Mouse (Mus musculus): ENCODE measurements around the gene Olfr1339. TPM values are rescaled to one million over a fixed set of nuclear protein-coding genes. Genes with fewer than 3 reads are reported as not detected.

The Olfr1339 gene
- total and polyA plus RNA-seq, 3 experiments = not detected

GRCm38 (mm10) chr4:118721742-118722483 is 10.1 kb upstream of the Olfr1339 start:
- H3K27ac ChIP-seq (ENCODE audit: control insufficient read depth, low read depth, low read length) = no peak overlapping the region
- TF ChIP-seq POLR2AphosphoS2 (IDR thresholded peaks at IDR 0.05; ENCODE audit: low read length) (no peak), HCFC1 (IDR thresholded peaks at IDR 0.05; ENCODE audit: low read depth, low read length) (no peak), MAFK (IDR thresholded peaks at IDR 0.05; ENCODE audit: borderline replicate concordance, low read depth, low read length) (peak; percentile 71)
- H3K9me3 ChIP-seq (replicated peaks; ENCODE audit: insufficient read depth, low read length) = no peaks in the 10 kb centered on the region
- H3K9ac ChIP-seq (ENCODE audit: control insufficient read depth, low read depth, low read length, poor library complexity, severe bottlenecking) = no peak overlapping the region
- peak; percentile 52 for DNase-seq (ENCODE audit: low read depth, low spot score)
- H3K79me2 ChIP-seq (ENCODE audit: control insufficient read depth, insufficient read depth, low read length, poor library complexity) = no peaks in the 10 kb centered on the region
- H3K27me3 ChIP-seq (ENCODE audit: control insufficient read depth in 1 of 2, insufficient read depth in 2 of 2, low read length in 2 of 2) = no peaks in the 10 kb centered on the region
- no peaks in the 10 kb centered on the region for H3K4me1 ChIP-seq (ENCODE audit: control insufficient read depth in 1 of 2, insufficient read depth in 2 of 2, low read length in 2 of 2)
- no peak overlapping the region for H3K4me3 ChIP-seq (ENCODE audit: control insufficient read depth in 1 of 2, insufficient read depth in 1 of 2, low read depth in 2 of 2, low read length in 2 of 2)
- no peaks in the 10 kb centered on the region for H3K36me3 ChIP-seq (ENCODE audit: control insufficient read depth in 1 of 2, insufficient read depth in 2 of 2, low read length in 2 of 2)

- no peaks in the 10 kb centered on the region; a peak in 1 of 4 replicates for H3K27me3 ChIP-seq (ENCODE audit: control insufficient read depth in 1 of 2, insufficient read depth in 2 of 2, low read length in 2 of 2)
- no peaks in the 10 kb centered on the region for H3K4me1 ChIP-seq (ENCODE audit: control insufficient read depth in 1 of 2, insufficient read depth in 2 of 2, low read length in 2 of 2)
- H3K27ac ChIP-seq (ENCODE audit: control insufficient read depth, low read depth, low read length) = no peak overlapping the region
- no peak for DNase-seq (ENCODE audit: low read depth, low spot score)
- H3K9me3 ChIP-seq (replicated peaks; ENCODE audit: insufficient read depth, low read length) = no peaks in the 10 kb centered on the region
- no peak overlapping the region for H3K9ac ChIP-seq (ENCODE audit: control insufficient read depth, low read depth, low read length, poor library complexity, severe bottlenecking)
- H3K4me3 ChIP-seq (ENCODE audit: control insufficient read depth in 1 of 2, insufficient read depth in 1 of 2, low read depth in 2 of 2, low read length in 2 of 2) = no peak overlapping the region
- no peaks in the 10 kb centered on the region for H3K79me2 ChIP-seq (ENCODE audit: control insufficient read depth, insufficient read depth, low read length, poor library complexity)
- H3K36me3 ChIP-seq (ENCODE audit: control insufficient read depth in 1 of 2, insufficient read depth in 2 of 2, low read length in 2 of 2) = no peaks in the 10 kb centered on the region
- no peak for TF ChIP-seq GATA1 (IDR thresholded peaks at IDR 0.05; ENCODE audit: low read depth, low read length)
- no peak for TF ChIP-seq NRF1 (IDR thresholded peaks at IDR 0.05; ENCODE audit: insufficient read depth, low read depth, low read length, poor library complexity, severe bottlenecking)
- TF ChIP-seq ETS1 (IDR thresholded peaks at IDR 0.05; ENCODE audit: low read depth, low read length) = no peak
- TF ChIP-seq MXI1 (IDR thresholded peaks at IDR 0.05; ENCODE audit: low read depth, low read length) = no peak
- TF ChIP-seq MEF2A (IDR thresholded peaks at IDR 0.05; ENCODE audit: extremely low read depth, insufficient replicate concordance, low read depth, low read length, poor library complexity, severe bottlenecking) = no peak
- no peak for TF ChIP-seq UBTF (IDR thresholded peaks at IDR 0.05; ENCODE audit: borderline replicate concordance, insufficient read depth, low read depth, low read length)
- no peak for TF ChIP-seq ZKSCAN1 (IDR thresholded peaks at IDR 0.05; ENCODE audit: low read depth, low read length)
- no peak for TF ChIP-seq USF1 (IDR thresholded peaks at IDR 0.05; ENCODE audit: low read depth, low read length)
- no peak for TF ChIP-seq ZNF384 (IDR thresholded peaks at IDR 0.05; ENCODE audit: low read depth, low read length)
- no peak for TF ChIP-seq CHD2 (IDR thresholded peaks at IDR 0.05; ENCODE audit: low read length)
- TF ChIP-seq ELF1 (IDR thresholded peaks at IDR 0.05; ENCODE audit: low read depth, low read length) = no peak
These were observed 7.6 kb downstream of the Olfr1339 start for GRCm38 (mm10) chr4:118739574-118739973.
